Mouse (Mus musculus): ENCODE data around the gene Fpr-rs4. TPM values are rescaled to one million over a fixed set of nuclear protein-coding genes. Genes with fewer than 3 reads are reported as not detected.
"Not testable (repeated sequence)": the region's sequence is repeated elsewhere in the genome, so short reads cannot be mapped to it uniquely, and the experiment has no call there.

The Fpr-rs4 gene
- polyA plus RNA-seq (2012; ENCODE audit: insufficient read depth, insufficient read length, missing spikeins) = not detected in 2 replicates

- H3K4me1 ChIP-seq (ENCODE audit: control insufficient read depth, insufficient read depth, insufficient read length, low read length) = no peaks in the 10 kb centered on the region
- H3K27ac ChIP-seq (replicated peaks; ENCODE audit: low read depth, low read length) = no peak within 1 kb of the TSS
- H3K4me3 ChIP-seq (ENCODE audit: insufficient read depth, low read depth, low read length) = no peak within 1 kb of the TSS
Observed at GRCm38 (mm10) chr17:18021433-18021832, at the start of gene Fpr-rs4. Gene Fpr-rs4 (plus strand): TSS chr17:18021733.

GRCm38 (mm10) chr17:17973443-17973842, 48.1 kb upstream of the Fpr-rs4 start:
- Histone ChIP-seq H3K27ac (replicated peaks; ENCODE audit: low read depth, low read length) (no peak overlapping the region), H3K4me3 (ENCODE audit: insufficient read depth, low read depth, low read length) (no peak overlapping the region), H3K4me1 (ENCODE audit: control insufficient read depth, insufficient read depth, insufficient read length, low read length) (no peaks in the 10 kb centered on the region)

- H3K4me3 ChIP-seq (ENCODE audit: insufficient read depth, low read depth, low read length); H3K4me1 ChIP-seq (ENCODE audit: control insufficient read depth, insufficient read depth, insufficient read length, low read length); H3K27ac ChIP-seq (replicated peaks; ENCODE audit: low read depth, low read length): not testable (repeated sequence)
Observed at GRCm38 (mm10) chr17:17981232-17981631, 40.3 kb upstream of the Fpr-rs4 start.

GRCm38 (mm10) chr17:18004752-18005151, 16.8 kb upstream of the Fpr-rs4 start:
- no peak overlapping the region for H3K4me3 ChIP-seq (ENCODE audit: insufficient read depth, low read depth, low read length)
- no peaks in the 10 kb centered on the region for H3K4me1 ChIP-seq (ENCODE audit: control insufficient read depth, insufficient read depth, insufficient read length, low read length)
- no peak overlapping the region for H3K27ac ChIP-seq (replicated peaks; ENCODE audit: low read depth, low read length)

- H3K4me1 ChIP-seq (ENCODE audit: control insufficient read depth, insufficient read depth, insufficient read length, low read length) = no peaks in the 10 kb centered on the region
- no peak within 1 kb of the TSS for H3K27ac ChIP-seq (replicated peaks; ENCODE audit: low read depth, low read length)
- no peak within 1 kb of the TSS for H3K4me3 ChIP-seq (ENCODE audit: insufficient read depth, low read depth, low read length)
Observed at GRCm38 (mm10) chr17:18049124-18049523, 27.6 kb downstream of the Fpr-rs4 start, which contains the start of gene Vmn2r124. Gene Vmn2r124 (plus strand): TSS chr17:18049424.

Other genes starting within 250 kb of the Fpr-rs4 start
- gene Spaca6, start 194.6 kb upstream of the Fpr-rs4 start, polyA plus RNA-seq (2012; ENCODE audit: insufficient read depth, insufficient read length, missing spikeins) = 19.4 and 20.7 TPM in 2 replicates
- gene Has1, start 166.5 kb upstream of the Fpr-rs4 start, polyA plus RNA-seq (2012; ENCODE audit: insufficient read depth, insufficient read length, missing spikeins) = 1.5 TPM in 1 of 2 replicates, not detected in the other
- gene Fpr1, start 137.8 kb upstream of the Fpr-rs4 start, polyA plus RNA-seq (2012; ENCODE audit: insufficient read depth, insufficient read length, missing spikeins) = 2.6 TPM in 1 of 2 replicates, not detected in the other
- 1.3 and 1.6 TPM in 2 replicates for gene Fpr2, start 133.9 kb upstream of the Fpr-rs4 start, polyA plus RNA-seq (2012; ENCODE audit: insufficient read depth, insufficient read length, missing spikeins)
- not detected in 2 replicates for gene Fpr3, start 133.9 kb upstream of the Fpr-rs4 start, polyA plus RNA-seq (2012; ENCODE audit: insufficient read depth, insufficient read length, missing spikeins)
- gene Vmn2r124, start 27.7 kb downstream of the Fpr-rs4 start, polyA plus RNA-seq (2012; ENCODE audit: insufficient read depth, insufficient read length, missing spikeins) = not detected in 2 replicates
- not detected in 2 replicates for gene Vmn2r91, start 63.3 kb downstream of the Fpr-rs4 start, polyA plus RNA-seq (2012; ENCODE audit: insufficient read depth, insufficient read length, missing spikeins)
- gene Vmn2r92, start 130.2 kb downstream of the Fpr-rs4 start, polyA plus RNA-seq (2012; ENCODE audit: insufficient read depth, insufficient read length, missing spikeins) = not detected in 2 replicates

Measured in brown adipose tissue, adult 24 weeks (tissue).